Mouse (Mus musculus) layer of hippocampus, adult 2 months (tissue): ENCODE data around the gene Cpeb3. TPM values are rescaled to one million over a fixed set of nuclear protein-coding genes. Genes with fewer than 3 reads are reported as not detected.
"Not testable (repeated sequence)": the region's sequence is repeated elsewhere in the genome, so short reads cannot be mapped to it uniquely, and the experiment has no call there.

Experiments
- DNase-seq, 2 experiments: peaks; one replicate each; pipeline ENCODE4 v3.0.0; 2022; ENCODE audit warnings: low spot score in 2 of 2
- H3K27ac ChIP-seq: fragments of 200-600 bp; 2 replicates; pipeline ENCODE4 v1.8.1; 2022
- H3K4me3 ChIP-seq: fragments of 200-600 bp; 2 replicates; pipeline ENCODE4 v1.8.1; 2022; ENCODE audit warnings: mild to moderate bottlenecking
- CTCF ChIP-seq: fragments of 200-600 bp; conservative IDR thresholded peaks from 2 replicates; pipeline ENCODE4 v1.8.1; 2022; ENCODE audit warnings: antibody characterized with exemption, mild to moderate bottlenecking, moderate library complexity
- total RNA-seq, 2 experiments: library from RNA; stranded (reverse); gene quantifications; 2 replicates each; pipeline ENCODE4 v1.2.3; 2021

The Cpeb3 gene
- total RNA-seq, 2 experiments from 2014 or later, result 69.7 to 76.8 TPM

GRCm38 (mm10) chr19:37233561-37234539 is 25.4 kb upstream of the Cpeb3 start:
- TF ChIP-seq CTCF, result no peak
- no peak overlapping the region for H3K27ac ChIP-seq
- no peak for DNase-seq
- H3K4me3 ChIP-seq, result peak overlapping the region; percentile 53

- not testable (repeated sequence) for DNase-seq, H3K27ac ChIP-seq
Observed at GRCm38 (mm10) chr19:37232598-37232997, 24.2 kb upstream of the Cpeb3 start.

GRCm38 (mm10) chr19:37225197-37225862 is 16.9 kb upstream of the Cpeb3 start:
- no peak overlapping the region for H3K27ac ChIP-seq
- no peak overlapping the region for H3K4me3 ChIP-seq
- DNase-seq, result no peak
- TF ChIP-seq CTCF, result no peak

More at GRCm38 (mm10) chr19:37232598-37232997, 24.2 kb upstream of the Cpeb3 start:
- H3K4me3 ChIP-seq, result not testable (repeated sequence)

GRCm38 (mm10) chr19:37214711-37215110 is 6.3 kb upstream of the Cpeb3 start:
- no peak for DNase-seq
- Histone ChIP-seq H3K27ac (peak overlapping the region; percentile 20; the same call in 1 of the 2 replicates), H3K4me3 (no peak overlapping the region)
- no peak for TF ChIP-seq CTCF

- H3K27ac ChIP-seq, result no peak overlapping the region
- no peak overlapping the region for H3K4me3 ChIP-seq
- no peak for DNase-seq
- no peak for TF ChIP-seq CTCF
Observed at GRCm38 (mm10) chr19:37211416-37211815, 3.0 kb upstream of the Cpeb3 start.

GRCm38 (mm10) chr19:37210457-37210856 is 2.1 kb upstream of the Cpeb3 start:
- TF ChIP-seq CTCF, result no peak
- no peak overlapping the region for H3K27ac ChIP-seq
- DNase-seq, result no peak
- H3K4me3 ChIP-seq, result no peak overlapping the region

GRCm38 (mm10) chr19:37209467-37210128 is 1.2 kb upstream of the Cpeb3 start:
- H3K4me3 ChIP-seq, result no peak overlapping the region
- TF ChIP-seq CTCF, result peak; percentile 70
- H3K27ac ChIP-seq, result no peak overlapping the region
- no peak for DNase-seq

- DNase-seq, result no peak
- Histone ChIP-seq H3K4me3 (peak overlapping the region; percentile 100), H3K27ac (peak overlapping the region; percentile 93; the same call in 1 of the 2 replicates)
- no peak for TF ChIP-seq CTCF
Observed at GRCm38 (mm10) chr19:37208986-37209385, 585 bp upstream of the Cpeb3 start.

- peak; percentile 59 for TF ChIP-seq CTCF
- DNase-seq, result peak; percentile 85 to 90
- Histone ChIP-seq H3K27ac (peak within 1 kb of the TSS; percentile 93), H3K4me3 (peak within 1 kb of the TSS; percentile 100)
Observed at GRCm38 (mm10) chr19:37207303-37208175, 862 bp downstream of the Cpeb3 start, which contains the start of gene March5. Gene March5, plus strand, starts transcription at chr19:37207543.

- peak overlapping the region; percentile 93 for H3K27ac ChIP-seq
- H3K4me3 ChIP-seq, result peak overlapping the region; percentile 100
- TF ChIP-seq CTCF, result no peak
- peak; percentile 32 to 33 for DNase-seq
Observed at GRCm38 (mm10) chr19:37206641-37207302, 1.6 kb downstream of the Cpeb3 start.

GRCm38 (mm10) chr19:37205155-37205554 is 3.2 kb downstream of the Cpeb3 start:
- DNase-seq, H3K4me3 ChIP-seq: not testable (repeated sequence)
- H3K27ac ChIP-seq, result peak overlapping the region; percentile 32; the same call in 1 of the 2 replicates
